Mouse (Mus musculus): ENCODE data around the gene Sec63.

DNA sequence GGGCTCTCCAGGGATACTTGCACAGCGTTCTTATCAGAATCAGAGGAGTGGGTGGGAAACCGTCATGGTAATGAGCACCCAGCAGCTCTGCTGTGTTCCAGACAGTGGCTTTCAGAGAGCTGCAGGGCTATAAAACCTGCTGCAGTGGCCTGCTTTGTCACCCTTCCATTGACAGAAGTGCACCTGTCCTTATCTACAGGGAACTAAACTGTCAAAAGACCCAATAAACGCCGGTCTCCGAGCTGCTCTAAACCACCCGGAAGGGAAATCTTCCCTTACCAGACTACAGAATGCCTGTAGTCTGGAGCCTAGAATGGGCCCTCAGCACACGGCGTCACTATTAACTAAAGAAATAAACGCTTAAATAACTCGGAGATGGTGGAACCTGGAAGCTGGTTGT lies 9.5 kb upstream of the Sec63 start:
- TF ChIP-seq POLR2A (IDR thresholded peaks at IDR 0.05; ENCODE audit: low read depth, low read length), result no peak
- no peak for TF ChIP-seq CTCF (IDR thresholded peaks at IDR 0.05; ENCODE audit: extremely low read depth, insufficient read length, insufficient replicate concordance, low read depth, low read length)
